Mouse (Mus musculus) lung, adult 2 months (tissue): ENCODE results near the gene Cryba2.

ENCODE experiments used
- CTCF ChIP-seq: fragments of 200-500 bp; IDR thresholded peaks from 2 replicates; pipeline ENCODE4 v1.5.1; 2011; ENCODE audit warnings: mild to moderate bottlenecking, low read length, control low read depth; ENCODE audit not compliant: insufficient read depth
- POLR2A ChIP-seq: fragments of 200-500 bp; IDR thresholded peaks from 2 replicates; pipeline ENCODE4 v1.6.1; 2011; ENCODE audit warnings: low read depth, mild to moderate bottlenecking, control low read depth, low read length, borderline replicate concordance; ENCODE audit errors: extremely low read depth

- TF ChIP-seq CTCF = no peak
- TF ChIP-seq POLR2A = no peak
These were observed 37.1 kb downstream of the Cryba2 start for GRCm38 (mm10) chr1:74855651-74856438.
